Mouse (Mus musculus): ENCODE measurements around the gene Mfap5.

The Mfap5 gene

DNA sequence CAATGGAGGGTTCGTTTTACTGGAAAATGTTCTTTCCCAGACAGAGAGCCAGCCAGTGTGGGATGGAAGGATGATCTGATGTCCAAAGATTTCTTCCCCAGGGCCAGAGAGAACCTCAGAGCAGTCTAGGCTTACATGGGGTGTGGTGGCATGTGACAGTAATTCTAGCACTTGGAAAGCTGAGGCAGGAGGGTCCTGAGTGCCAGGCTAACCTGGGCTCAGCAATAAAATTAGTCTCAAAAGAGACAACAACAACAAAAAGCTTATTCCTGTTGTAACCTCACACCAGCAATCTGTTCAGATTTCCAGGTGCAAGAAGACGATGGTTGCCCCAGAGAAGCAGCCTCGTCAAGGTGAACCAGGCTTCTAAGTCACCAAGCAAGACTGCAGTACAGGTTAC, at the start of gene Mfap5:
Gene Mfap5 (plus strand): TSS at position 301 of the 400 bp plus-strand sequence.
- DNase-seq: no peak

DNA sequence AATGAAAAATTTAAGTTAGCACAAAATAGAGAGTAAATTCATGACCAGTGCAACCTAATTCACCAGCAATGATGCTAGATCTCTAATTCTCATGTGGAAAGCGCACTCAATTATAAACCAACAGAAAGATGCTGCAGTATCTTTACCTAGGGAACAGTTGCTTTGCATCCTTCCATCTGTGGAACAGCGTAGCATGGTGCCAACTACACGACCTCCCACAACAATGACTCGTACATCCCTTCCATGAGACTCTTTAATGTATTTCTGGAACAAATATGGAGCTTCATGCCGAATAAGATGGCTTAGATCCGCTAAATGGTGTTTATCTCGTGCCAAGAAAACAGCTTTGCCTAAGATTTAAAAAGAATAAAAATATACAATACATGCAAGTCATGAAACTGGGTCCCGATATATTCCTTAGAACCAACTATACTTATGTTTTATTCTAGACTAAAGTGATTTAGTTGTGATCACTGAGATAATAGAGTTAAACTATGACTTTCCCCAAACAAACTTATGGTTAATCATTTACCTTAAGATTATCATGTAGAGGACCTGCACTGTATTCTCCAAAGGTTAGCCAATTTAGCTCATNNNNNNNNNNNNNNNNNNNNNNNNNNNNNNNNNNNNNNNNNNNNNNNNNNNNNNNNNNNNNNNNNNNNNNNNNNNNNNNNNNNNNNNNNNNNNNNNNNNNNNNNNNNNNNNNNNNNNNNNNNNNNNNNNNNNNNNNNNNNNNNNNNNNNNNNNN, 46.5 kb upstream of the Mfap5 start:
- DNase-seq: no peak

DNA sequence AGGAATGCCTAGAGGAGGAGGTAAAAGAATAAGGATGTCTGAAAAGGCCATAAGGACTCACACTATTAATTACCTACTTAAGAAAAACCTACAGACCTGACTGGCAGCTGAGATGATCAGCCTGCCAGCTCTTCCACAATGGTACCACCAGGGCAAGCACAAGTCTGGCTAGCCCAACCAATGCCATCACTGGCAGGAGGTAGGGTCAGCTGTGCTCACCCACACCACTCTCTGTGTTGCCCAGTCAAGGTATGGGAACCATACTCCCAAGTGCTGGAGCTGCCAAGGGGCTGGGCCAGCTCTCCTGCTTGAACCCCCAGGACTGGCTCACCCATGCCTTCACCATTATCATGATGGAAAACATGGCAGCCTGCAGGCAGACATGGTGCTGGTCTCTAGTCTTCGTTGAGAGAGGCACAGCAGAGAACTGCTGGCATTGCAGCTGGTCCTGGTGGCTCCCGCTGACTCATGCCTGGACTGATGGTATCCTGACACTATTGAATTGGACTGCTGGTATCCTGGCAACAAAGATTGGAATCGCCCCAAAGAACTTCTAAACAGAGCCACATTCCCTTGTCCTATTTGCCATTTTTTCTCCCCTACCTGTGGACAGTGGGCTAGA, 39.4 kb upstream of the Mfap5 start:
- peak; percentile 76 for DNase-seq

DNA sequence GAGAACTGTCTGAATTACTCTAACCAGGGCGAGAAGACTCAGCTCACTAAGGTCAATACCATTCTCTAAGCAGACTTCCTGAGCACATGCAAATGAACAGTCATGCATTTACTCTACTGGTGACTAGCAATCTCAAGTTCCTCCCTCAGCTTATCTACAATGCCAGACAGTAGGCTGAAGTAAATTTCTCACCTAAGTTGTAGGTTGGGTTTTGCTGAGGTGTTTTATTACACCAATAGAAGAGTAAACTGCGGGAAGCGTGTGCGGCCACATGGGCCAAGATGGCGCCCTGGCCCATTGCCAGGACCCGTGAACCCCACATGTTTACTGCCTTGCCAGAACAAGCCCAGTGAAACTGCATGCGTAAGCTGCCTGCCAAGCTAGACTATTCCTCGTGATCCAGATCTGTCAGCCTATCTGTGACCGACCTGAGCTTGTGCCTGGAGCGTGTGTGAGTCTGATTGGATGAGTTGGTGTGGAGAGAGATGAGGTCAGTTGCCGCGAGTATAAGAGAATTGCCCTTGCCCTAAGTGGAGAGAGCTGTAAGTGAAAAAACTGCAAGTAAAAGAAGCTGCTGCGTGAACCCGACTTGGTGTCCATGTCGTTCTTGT, 36.5 kb upstream of the Mfap5 start:
- no peak for DNase-seq

DNA sequence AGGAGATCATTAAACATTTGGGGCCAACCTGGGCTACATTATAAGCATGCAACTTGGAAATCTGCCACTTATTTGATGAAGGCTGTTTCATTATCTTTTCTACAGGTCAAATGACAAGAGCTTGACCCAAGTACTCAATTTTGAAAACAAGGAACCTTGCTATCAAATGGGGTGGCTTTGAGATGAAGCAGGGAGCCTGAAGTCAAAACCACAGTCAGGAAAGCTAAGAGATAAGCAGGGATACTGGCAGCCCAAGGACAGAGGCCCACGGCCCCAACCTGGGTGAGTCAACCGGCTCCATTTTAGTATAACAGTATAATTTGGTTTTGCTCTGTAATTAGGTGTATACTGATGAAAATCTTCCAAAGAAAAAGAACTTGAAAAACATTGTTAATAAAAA, 35.4 kb upstream of the Mfap5 start:
- peak; percentile 36 for DNase-seq

DNA sequence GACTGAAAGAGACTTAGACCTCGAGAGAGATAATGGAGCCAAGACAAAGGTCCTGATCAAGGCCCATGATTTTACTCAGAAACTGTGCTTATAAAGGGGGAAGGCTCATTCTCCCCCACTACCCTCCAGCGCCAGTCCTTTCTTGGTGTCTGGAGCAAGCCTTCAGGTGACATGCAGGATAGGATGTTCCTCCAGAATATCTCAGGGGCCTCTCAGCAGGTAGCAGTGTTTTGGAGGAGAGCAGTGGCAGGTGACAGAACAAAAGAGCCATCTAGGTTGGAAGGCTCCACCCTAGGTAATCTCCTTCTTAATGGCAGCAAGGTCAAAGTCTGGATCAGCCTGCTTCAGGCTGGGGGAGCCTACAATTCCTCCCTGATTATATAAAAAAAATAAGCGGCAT, 34.2 kb upstream of the Mfap5 start:
- peak; percentile 53 for DNase-seq

DNA sequence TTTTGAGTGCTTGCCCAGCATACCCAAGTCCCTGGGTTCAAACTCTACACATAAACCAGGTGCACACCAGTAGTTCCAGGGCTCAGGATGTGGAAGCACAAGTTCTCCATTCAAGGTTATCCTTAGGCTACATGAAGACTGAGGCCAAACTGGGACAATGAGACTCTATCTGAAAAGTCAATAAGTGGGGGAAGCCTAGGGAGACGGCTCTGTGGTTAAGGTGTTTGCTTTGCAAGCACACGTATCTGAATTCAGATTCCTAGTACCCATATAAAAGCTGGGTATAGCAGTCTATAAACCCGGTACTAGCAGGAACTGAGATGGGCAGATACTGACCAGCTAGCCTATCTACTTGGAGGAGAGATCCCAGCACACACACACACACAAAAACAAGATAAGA, 27.6 kb upstream of the Mfap5 start:
- DNase-seq: no peak

DNA sequence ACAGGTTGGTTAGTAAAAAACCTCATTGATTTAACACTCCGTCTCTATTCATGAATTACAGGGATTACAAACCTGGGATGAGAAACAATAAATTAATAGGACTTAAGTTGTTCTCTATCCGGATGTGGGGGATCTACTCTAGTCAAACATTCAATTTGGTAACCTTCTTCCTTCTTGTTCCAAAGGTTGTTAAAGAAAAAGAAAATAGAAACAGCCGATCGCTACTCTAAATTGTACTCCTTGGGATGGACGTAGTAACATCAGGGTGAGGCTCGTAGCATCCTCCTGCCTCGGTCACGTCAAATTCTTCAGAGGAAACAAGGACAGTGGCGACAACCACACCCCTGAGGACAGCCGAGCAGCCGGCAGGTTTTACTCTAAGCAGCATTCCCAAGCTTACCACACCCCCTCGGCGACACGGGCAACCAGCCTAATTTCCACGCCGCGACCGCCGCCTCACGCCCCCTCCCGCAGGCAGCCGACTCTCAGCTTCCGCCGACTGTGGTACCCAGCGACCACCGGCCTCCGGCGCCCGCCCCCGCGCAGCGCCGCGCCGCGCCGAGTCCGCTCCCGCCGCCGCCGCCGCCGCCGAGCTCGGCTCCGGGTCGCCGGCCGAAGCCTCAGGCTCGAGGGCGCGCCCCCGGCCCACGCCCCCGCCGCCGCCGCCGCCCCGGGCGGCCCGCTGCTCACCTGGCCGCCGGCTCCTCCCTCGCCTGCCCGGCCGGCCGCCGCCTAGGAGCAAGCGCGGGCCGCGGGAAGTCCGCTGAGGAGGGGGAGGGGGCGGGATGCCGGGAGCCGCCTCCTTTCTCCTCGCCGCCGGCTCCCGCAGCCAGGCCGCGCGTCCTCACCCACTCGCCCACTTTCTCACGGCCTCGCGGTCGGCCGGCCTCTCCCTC, 20.0 kb upstream of the Mfap5 start:
- no peak for DNase-seq

DNA sequence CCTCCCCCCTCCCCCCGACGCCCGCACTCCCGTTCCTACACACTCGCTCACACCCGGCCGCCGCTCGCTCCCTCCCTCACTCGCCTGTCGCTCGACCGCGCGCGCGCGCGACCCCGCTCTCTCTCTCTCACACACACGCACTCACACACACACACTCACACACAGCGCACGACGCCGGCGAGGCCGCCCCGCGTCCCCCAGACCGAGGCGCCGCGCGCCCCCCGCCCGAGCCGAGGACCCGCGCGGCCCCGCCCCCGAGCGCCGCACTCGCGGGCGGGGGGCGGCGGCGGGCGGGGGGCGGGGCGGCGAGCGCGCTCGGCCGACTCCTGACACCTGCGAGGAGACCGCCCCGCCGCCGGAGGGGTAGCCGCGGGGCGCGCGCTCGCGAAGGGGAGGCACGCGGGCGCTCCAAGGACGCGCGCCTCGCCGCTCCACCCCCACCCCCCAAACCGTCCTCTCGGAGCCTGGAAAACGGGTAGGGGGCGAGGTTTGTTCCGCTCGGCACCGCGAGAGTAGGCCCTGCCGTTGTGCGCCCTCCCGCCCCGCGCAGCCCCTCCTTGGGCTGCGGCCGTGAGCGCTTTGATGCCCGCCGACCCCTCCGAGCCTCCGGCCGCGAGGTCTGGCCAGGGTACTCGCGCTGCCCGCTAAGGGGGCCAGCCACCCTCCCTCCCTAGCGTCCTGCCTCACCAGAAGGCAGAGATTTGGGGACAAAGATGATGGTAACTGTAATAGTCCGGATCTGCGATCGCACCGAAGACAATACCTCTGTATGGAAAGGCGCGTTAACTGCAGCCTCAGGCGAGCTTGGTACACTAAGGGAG, 19.1 kb upstream of the Mfap5 start:
- DNase-seq: peak; percentile 88

DNA sequence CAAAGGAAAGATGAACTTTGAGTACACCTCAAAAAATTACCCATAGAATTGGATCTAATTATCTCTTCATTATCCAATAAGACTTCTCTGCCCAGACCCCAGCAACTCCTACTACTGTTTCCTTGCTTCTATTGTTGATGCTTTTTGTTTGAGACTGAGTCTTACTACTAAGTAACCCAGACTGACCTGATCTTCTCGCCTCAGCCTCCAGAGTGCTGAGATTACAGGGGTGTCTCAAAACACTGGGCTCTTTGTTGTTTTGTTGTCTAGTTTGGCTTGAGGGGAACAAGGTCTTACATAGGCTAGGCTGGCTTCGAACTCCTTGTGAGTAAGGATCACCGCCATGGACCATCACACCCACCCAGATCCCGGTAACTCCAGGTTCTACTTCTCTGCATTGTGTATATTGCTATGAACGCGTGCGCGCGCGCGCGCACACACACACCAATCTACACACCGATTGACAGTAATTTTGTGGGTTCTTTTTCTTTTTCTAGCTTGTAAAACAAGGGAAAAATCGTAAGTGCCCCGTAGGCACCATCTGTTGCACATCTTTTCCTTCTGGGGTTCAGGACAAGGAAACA, 14.6 kb upstream of the Mfap5 start:
- DNase-seq: peak; percentile 76

DNA sequence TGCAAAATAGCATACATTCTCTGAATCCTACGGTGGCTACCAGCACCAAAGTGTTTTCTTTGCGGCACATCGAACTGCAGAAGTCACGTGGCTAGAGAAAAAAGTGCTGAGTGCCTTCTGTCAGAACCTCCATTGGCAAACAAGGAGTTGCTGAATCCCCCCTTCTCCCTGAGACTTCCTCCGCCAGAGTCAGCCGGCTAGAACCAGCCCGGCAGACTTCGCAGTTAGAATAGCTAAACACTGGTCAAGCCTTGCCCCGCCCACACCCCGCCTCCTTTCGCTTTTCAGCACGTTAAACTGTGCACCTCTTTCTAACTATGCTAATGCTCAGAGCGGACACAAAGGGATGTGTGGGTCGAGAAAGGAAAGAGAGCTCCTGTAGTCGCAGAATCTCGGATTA, 14.1 kb upstream of the Mfap5 start:
- DNase-seq: peak; percentile 97

DNA sequence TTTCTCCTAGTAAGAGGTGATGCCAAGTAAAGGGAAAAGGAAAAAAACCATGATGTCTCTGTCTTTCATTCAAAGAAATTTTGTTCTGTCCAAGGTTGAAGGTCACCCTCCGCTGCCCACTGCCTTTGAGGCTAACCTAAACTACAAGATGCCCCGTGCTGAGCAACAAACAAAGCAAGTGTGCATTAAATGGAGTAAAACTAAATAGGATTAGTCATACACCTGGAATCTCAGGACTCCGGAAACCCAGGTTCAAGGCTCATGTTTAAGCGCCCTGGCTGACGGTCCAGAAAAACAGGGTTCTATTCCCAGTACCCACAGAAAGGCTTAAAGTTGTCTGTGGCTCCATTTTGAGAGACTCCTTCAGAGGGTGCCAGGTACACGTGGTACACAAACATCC, 13.2 kb upstream of the Mfap5 start:
- DNase-seq: peak; percentile 79

DNA sequence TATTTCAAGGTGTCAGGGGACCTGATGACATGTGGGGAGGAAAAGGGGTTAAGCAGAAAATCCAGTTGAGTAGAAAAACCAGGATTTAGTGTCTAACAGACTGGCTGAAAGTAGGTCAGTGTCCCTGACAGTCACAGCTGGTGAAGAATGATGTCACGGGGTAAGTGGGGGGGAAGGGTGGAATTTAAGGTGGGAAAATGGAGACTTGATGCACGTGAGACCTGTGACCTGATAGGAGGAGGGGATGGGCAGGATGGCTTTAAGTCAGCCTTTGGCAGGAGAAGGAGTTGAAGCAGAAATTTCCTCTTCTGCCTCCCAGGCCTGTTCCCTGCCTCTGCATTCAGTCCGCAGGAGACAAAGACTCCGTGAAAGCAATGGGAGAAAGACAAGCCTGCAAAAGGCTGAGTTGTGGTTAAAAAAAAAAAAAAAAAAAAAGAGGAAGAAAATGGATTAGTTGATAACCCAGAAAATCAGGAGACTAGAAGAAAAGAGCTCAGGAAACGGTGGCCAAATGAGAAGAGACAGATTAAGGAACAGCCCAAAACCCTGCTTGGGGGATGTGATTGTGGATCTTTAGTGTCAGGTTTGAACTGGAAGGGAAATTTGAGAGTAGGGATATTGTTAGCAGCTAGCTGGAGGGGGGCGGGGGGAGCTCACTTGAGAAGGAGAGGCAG, 11.7 kb upstream of the Mfap5 start:
- peak; percentile 34 for DNase-seq

DNA sequence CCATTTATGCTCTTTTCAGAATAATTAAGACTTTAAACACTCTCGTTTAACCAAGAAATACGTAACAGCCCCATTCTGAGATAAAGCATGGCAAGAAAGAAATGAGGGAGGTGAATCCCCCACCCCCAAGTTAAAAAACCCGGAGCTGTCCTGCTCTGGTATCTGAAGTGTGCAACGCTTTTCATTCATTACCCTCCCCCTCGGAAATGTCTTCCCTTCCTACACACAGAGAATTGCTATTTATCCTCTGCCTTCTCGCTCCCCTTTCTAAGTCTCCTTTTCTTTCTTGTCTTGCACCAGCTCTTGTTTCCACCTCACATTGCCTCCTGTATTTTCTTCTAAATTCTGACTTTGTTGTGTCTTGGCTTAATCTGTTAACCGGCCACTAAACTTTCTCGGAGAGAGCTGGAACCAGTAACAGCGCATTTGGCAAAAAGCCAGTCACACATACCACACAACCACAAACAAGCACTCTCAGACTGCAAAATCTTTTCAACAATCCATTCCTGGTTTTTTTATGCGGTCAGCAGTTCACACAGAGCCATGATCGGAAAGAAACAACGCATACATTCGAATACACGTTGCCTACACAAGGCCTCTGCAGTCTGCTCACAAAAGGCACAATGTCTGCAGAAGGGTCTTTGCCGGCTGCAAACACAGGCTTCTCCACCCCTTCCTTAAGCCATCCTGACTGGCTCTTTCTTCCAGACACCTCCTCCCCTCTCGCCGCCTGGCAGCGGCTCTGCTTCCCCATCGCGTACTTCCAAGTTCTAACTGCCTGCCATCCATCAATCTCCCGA, 10.4 kb upstream of the Mfap5 start:
- DNase-seq: peak; percentile 92

DNA sequence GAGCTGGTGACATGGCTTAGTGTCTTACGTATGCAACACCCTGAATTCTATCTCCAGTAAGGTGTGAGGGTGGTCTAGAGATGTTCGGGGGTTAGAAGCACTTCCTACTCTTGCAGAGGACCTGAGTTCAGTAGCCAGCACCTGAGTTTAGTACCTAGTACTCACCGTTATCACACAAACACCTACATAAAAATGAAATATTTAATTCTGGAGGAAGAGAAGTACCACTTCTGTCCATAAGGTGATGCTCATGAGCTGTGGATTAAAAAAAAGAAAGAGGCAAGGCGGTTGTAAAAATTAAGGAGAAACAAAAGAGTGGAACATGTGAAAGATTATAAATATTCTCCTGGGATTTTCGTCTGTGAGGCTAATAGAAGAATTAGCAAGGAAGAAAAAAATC, 9.1 kb upstream of the Mfap5 start:
- DNase-seq: no peak

DNA sequence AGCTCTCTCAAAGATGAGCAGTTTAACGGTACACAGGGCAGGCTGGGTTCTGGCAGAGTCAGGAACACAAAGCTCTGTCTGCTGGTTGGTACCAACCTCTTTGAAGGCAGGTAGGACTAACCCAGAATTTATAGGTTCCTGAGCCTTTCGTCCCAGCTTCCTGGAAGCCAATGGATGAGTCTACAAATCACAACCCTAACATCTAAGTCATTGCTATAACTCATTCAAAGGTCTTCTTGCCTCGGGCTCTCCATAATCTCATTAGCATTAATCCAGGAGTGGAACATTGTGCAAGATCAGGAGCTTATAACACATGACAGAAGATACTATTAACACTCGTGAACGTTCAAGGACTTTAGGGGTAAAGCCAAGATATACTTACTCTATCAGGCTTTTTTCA, 7.0 kb upstream of the Mfap5 start, which contains the start of gene Rimklb:
Gene Rimklb (minus strand): TSS at position 101 of the 400 bp plus-strand sequence.
- peak; percentile 72 for DNase-seq

DNA sequence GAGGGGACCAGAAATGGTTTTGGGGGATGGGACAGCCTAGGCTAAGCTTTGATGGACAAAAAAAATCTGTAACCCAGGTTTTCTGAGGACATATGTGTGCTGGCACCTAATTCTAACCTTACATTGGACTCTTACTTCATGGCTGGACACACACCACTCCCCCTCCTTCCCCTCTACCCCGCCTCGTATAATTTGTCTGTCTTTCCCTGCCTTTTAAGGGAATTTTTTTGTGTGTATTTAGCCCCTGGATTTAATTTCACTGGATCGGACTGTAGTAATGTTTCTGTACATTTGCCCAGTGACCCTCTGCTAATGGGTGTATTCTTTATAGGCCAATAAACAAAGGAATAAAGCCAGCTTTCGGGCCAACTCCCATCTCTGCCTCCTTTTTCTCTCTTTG, 604 bp upstream of the Mfap5 start:
- peak; percentile 73 for DNase-seq

DNA sequence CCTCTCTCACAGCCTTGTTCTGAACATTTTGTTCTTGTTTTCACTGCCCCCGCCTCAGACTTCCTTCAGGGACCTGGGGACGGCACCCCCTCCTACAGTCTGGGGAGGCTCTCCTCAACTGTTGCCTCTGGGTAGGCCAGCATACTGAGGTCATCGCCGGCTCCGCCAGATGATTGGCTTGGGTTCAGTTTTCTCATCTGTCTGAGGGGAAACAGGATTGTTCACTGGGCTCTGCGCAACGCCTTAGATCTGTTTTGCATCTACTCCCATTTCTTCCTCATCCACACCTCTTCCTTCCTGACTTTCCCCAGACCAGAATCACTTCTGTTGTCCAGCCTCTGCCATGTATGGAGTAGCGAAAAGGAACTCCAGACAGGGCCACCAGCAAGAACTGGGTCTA, 2.8 kb downstream of the Mfap5 start:
- DNase-seq: peak; percentile 99

DNA sequence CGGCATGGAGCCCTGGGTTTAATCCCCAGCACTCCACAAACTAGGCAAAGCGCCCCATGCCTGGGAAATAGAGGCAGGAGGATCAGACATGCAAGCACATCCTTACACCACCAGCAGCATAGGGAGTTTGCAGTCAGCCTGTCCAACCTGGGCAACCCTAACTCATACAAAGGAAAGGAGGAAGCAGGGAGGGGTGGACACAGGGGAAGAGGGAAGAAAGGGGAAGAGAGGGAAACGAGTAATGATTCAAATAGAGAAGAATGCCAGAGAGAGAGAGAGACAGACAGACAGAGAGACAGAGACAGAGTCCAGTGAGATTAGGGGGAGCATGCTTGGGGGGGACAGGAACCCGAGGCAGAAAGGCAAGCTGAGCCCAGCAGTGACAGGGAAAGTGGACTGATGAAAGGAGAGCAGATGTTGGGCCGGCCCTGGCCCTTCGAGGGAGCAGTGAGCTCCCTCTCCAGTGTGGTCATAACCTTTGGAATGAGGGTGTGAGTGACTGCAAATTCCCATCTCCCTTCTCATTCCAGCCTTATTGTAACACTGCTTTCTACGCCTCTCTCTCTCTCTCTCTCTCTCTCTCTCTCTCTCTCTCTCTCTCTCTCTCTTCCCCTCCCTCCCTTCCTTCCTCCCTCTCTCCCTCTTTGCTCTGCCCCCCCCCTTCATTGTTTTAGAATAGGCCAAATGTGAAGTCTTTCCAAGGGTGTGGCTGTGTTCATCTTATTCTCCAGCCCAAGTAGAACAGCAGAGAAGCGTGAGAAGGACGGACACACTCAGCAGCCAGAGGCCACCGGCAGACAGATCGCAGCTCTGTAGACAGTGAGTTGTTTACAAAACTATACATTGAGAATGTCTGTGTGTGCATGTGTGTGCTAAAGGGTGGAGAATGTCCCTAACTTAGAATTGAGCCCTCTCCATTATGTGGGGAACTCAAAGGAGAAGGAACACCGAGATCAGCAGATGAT, 7.6 kb downstream of the Mfap5 start:
- peak; percentile 91 for DNase-seq

Measured in heart, adult 11 months (tissue).